Mouse (Mus musculus): Measurements from ENCODE around the gene Usp45. TPM values are rescaled to one million over a fixed set of nuclear protein-coding genes. Genes with fewer than 3 reads are reported as not detected.
A peak's percentile ranks its signal among the peaks of the same experiment; 100 is the strongest.

Usp45 gene
- polyA plus RNA-seq, 1 experiment from 2014 or later: 9.5 TPM

GRCm38 (mm10) chr4:21766171-21766862 is 639 bp upstream of the Usp45 start:
- 22% methylated on average over 14 of the region's 14 CpGs for WGBS
- peak; percentile 52; the same call in 1 of the 2 replicates for ATAC-seq (ENCODE audit: low FRiP score, low read depth)

GRCm38 (mm10) chr4:21771064-21771463 is 4.1 kb downstream of the Usp45 start:
- no peak for ATAC-seq (ENCODE audit: low FRiP score, low read depth)
- Histone ChIP-seq H3K9ac (replicated peaks) (no peak overlapping the region), H3K27ac (replicated peaks) (no peak overlapping the region), H3K4me1 (peaks cover 6% of the 10 kb centered on the region; the same call in 1 of the 2 replicates), H3K4me3 (no peak overlapping the region), H3K36me3 (no peaks in the 10 kb centered on the region), H3K4me2 (replicated peaks) (no peak overlapping the region), H3K27me3 (no peaks in the 10 kb centered on the region), H3K9me3 (no peaks in the 10 kb centered on the region)
- WGBS: 84% methylated on average over 1 of the region's 1 CpGs

More at GRCm38 (mm10) chr4:21766171-21766862, 639 bp upstream of the Usp45 start:
- peak overlapping the region; percentile 66 for H3K9ac ChIP-seq (replicated peaks)
- no peaks in the 10 kb centered on the region for H3K9me3 ChIP-seq
- peak overlapping the region; percentile 60 for H3K4me3 ChIP-seq
- H3K27ac ChIP-seq (replicated peaks): peak overlapping the region; percentile 52; the same call in 1 of the 2 replicates
- H3K4me2 ChIP-seq (replicated peaks): peak overlapping the region; percentile 74
- H3K36me3 ChIP-seq: no peaks in the 10 kb centered on the region
- H3K27me3 ChIP-seq: no peaks in the 10 kb centered on the region
- H3K4me1 ChIP-seq: peaks cover 7% of the 10 kb centered on the region; the same call in 1 of the 2 replicates

GRCm38 (mm10) chr4:21772306-21772705 is 5.3 kb downstream of the Usp45 start:
- no peaks in the 10 kb centered on the region for H3K27me3 ChIP-seq
- H3K4me2 ChIP-seq (replicated peaks): no peak overlapping the region
- no peak overlapping the region for H3K4me3 ChIP-seq
- no peak for ATAC-seq (ENCODE audit: low FRiP score, low read depth)
- WGBS: 97% methylated on average over 1 of the region's 1 CpGs
- peaks cover 2% of the 10 kb centered on the region for H3K4me1 ChIP-seq
- H3K36me3 ChIP-seq: no peaks in the 10 kb centered on the region
- H3K9me3 ChIP-seq: no peaks in the 10 kb centered on the region
- no peak overlapping the region for H3K9ac ChIP-seq (replicated peaks)
- H3K27ac ChIP-seq (replicated peaks): no peak overlapping the region

- H3K4me2 ChIP-seq (replicated peaks): peak overlapping the region; percentile 67
- peak overlapping the region; percentile 56 for H3K27ac ChIP-seq (replicated peaks)
- H3K4me3 ChIP-seq: peak overlapping the region; percentile 83
- peaks cover 4% of the 10 kb centered on the region for H3K36me3 ChIP-seq
- WGBS: under 1% methylated on average over 46 of the region's 46 CpGs
- ATAC-seq (ENCODE audit: low FRiP score, low read depth): peak; percentile 98
- peak overlapping the region; percentile 73 for H3K9ac ChIP-seq (replicated peaks)
- no peaks in the 10 kb centered on the region for H3K27me3 ChIP-seq
- peaks cover 5% of the 10 kb centered on the region for H3K4me1 ChIP-seq
- H3K9me3 ChIP-seq: no peaks in the 10 kb centered on the region
Observed at GRCm38 (mm10) chr4:21776091-21776945, 9.4 kb downstream of the Usp45 start.

- WGBS: 9% methylated on average over 9 of the region's 9 CpGs
- H3K27me3 ChIP-seq: no peaks in the 10 kb centered on the region
- H3K9me3 ChIP-seq: no peaks in the 10 kb centered on the region
- peak overlapping the region; percentile 83 for H3K4me3 ChIP-seq
- H3K4me2 ChIP-seq (replicated peaks): peak overlapping the region; percentile 67
- H3K27ac ChIP-seq (replicated peaks): no peak overlapping the region
- peaks cover 10% of the 10 kb centered on the region for H3K36me3 ChIP-seq
- ATAC-seq (ENCODE audit: low FRiP score, low read depth): no peak
- H3K9ac ChIP-seq (replicated peaks): peak overlapping the region; percentile 73
- peaks cover 5% of the 10 kb centered on the region for H3K4me1 ChIP-seq
Observed at GRCm38 (mm10) chr4:21776946-21777265, 9.9 kb downstream of the Usp45 start.

- Histone ChIP-seq H3K4me3 (no peak overlapping the region), H3K36me3 (peaks cover 48% of the 10 kb centered on the region), H3K27me3 (no peaks in the 10 kb centered on the region), H3K27ac (replicated peaks) (no peak overlapping the region), H3K9ac (replicated peaks) (no peak overlapping the region), H3K4me1 (peaks cover 5% of the 10 kb centered on the region), H3K9me3 (no peaks in the 10 kb centered on the region), H3K4me2 (replicated peaks) (no peak overlapping the region)
- no peak for ATAC-seq (ENCODE audit: low FRiP score, low read depth)
- WGBS: 96% methylated on average over 12 of the region's 12 CpGs
Observed at GRCm38 (mm10) chr4:21780816-21781726, 14.1 kb downstream of the Usp45 start.

GRCm38 (mm10) chr4:21786268-21786667 is 19.3 kb downstream of the Usp45 start:
- Histone ChIP-seq H3K27me3 (no peaks in the 10 kb centered on the region), H3K4me1 (no peaks in the 10 kb centered on the region), H3K36me3 (peaks cover 63% of the 10 kb centered on the region), H3K9ac (replicated peaks) (no peak overlapping the region), H3K4me2 (replicated peaks) (no peak overlapping the region), H3K27ac (replicated peaks) (no peak overlapping the region), H3K4me3 (no peak overlapping the region), H3K9me3 (no peaks in the 10 kb centered on the region)
- ATAC-seq (ENCODE audit: low FRiP score, low read depth): no peak
- WGBS: 93% methylated on average over 12 of the region's 12 CpGs

- Histone ChIP-seq H3K27me3 (no peaks in the 10 kb centered on the region), H3K9ac (replicated peaks) (no peak overlapping the region), H3K4me2 (replicated peaks) (no peak overlapping the region), H3K36me3 (peaks cover 43% of the 10 kb centered on the region), H3K9me3 (no peaks in the 10 kb centered on the region), H3K4me1 (no peaks in the 10 kb centered on the region), H3K4me3 (no peak overlapping the region), H3K27ac (replicated peaks) (no peak overlapping the region)
- ATAC-seq (ENCODE audit: low FRiP score, low read depth): no peak
- 81% methylated on average over 6 of the region's 6 CpGs for WGBS
Observed at GRCm38 (mm10) chr4:21788903-21789302, 21.9 kb downstream of the Usp45 start.

- Histone ChIP-seq H3K4me3 (no peak overlapping the region), H3K9me3 (no peaks in the 10 kb centered on the region), H3K9ac (replicated peaks) (no peak overlapping the region), H3K36me3 (peaks cover 34% of the 10 kb centered on the region), H3K4me2 (replicated peaks) (no peak overlapping the region), H3K27ac (replicated peaks) (no peak overlapping the region), H3K27me3 (no peaks in the 10 kb centered on the region), H3K4me1 (no peaks in the 10 kb centered on the region)
- 95% methylated on average over 4 of the region's 4 CpGs for WGBS
- ATAC-seq (ENCODE audit: low FRiP score, low read depth): no peak
Observed at GRCm38 (mm10) chr4:21789836-21790235, 22.9 kb downstream of the Usp45 start.

GRCm38 (mm10) chr4:21793631-21794030 is 26.7 kb downstream of the Usp45 start:
- 85% methylated on average over 3 of the region's 3 CpGs for WGBS
- Histone ChIP-seq H3K4me1 (no peaks in the 10 kb centered on the region), H3K27me3 (no peaks in the 10 kb centered on the region), H3K27ac (replicated peaks) (no peak overlapping the region), H3K36me3 (peaks cover 14% of the 10 kb centered on the region), H3K9ac (replicated peaks) (no peak overlapping the region), H3K4me3 (no peak overlapping the region), H3K9me3 (no peaks in the 10 kb centered on the region), H3K4me2 (replicated peaks) (no peak overlapping the region)
- ATAC-seq (ENCODE audit: low FRiP score, low read depth): no peak

GRCm38 (mm10) chr4:21801013-21801412 is 34.1 kb downstream of the Usp45 start:
- no peak for ATAC-seq (ENCODE audit: low FRiP score, low read depth)
- Histone ChIP-seq H3K4me2 (replicated peaks) (no peak overlapping the region), H3K4me3 (no peak overlapping the region), H3K36me3 (peaks cover 54% of the 10 kb centered on the region), H3K9me3 (no peaks in the 10 kb centered on the region), H3K27me3 (no peaks in the 10 kb centered on the region), H3K27ac (replicated peaks) (no peak overlapping the region), H3K9ac (replicated peaks) (no peak overlapping the region), H3K4me1 (no peaks in the 10 kb centered on the region)
- WGBS: 97% methylated on average over 1 of the region's 1 CpGs
